Mouse (Mus musculus) mesoderm, embryonic 11.5 days (tissue): ENCODE data around the gene Spred1.

ENCODE experiments used
- DNase-seq: peaks from one replicate; pipeline ENCODE4 v3.0.0-alpha.2; 2012; ENCODE audit warnings: low read depth, low spot score

The Spred1 gene

DNA sequence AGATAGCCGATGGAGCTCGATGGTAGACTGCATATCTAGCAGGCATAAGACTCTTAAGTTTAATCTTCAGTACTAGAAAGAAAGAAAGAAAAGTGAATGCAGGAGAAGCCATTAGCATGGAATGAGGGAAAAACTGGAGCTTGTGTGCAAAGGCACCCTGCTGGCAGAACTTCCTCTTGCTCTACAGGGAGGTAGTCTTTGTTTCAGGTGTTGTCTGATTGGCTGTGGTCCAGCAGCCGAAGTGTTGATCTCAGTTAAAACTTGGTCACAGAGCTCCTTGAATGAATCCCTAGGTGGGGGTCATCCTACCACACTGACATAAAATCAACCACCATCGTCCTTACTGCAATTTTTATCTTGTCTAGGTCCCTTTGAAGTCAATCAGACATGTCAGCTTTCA lies 55.8 kb downstream of the Spred1 start:
- no peak for DNase-seq

GRCm38 (mm10) chr2:117180250-117180885 lies 59.2 kb downstream of the Spred1 start:
- peak; percentile 87 for DNase-seq

- no peak for DNase-seq
Observed at GRCm38 (mm10) chr2:117185587-117185986, 64.4 kb downstream of the Spred1 start.

- DNase-seq, result no peak
Observed at GRCm38 (mm10) chr2:117190915-117191314, 69.7 kb downstream of the Spred1 start.

DNA sequence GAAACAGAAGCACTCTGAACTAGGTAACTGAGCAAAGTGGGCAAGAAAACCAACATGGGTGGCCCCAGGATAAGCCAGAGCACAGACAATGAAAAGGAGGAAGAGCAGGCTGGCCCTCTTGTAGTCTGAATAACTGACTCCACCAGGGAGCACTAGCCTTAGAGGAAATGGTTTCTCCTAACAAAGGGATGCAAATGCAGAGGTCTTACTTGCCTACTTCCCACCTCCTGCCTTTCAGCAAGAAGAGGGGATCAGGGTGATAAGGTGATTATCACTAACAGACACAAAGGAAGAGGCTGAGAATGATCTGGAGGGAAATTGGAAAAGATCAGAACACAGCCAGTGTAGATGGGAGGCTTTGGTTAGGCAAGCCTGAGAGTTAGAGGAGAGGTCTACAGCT lies 73.1 kb downstream of the Spred1 start:
- no peak for DNase-seq

GRCm38 (mm10) chr2:117195151-117195550 lies 74.0 kb downstream of the Spred1 start:
- no peak for DNase-seq

DNA sequence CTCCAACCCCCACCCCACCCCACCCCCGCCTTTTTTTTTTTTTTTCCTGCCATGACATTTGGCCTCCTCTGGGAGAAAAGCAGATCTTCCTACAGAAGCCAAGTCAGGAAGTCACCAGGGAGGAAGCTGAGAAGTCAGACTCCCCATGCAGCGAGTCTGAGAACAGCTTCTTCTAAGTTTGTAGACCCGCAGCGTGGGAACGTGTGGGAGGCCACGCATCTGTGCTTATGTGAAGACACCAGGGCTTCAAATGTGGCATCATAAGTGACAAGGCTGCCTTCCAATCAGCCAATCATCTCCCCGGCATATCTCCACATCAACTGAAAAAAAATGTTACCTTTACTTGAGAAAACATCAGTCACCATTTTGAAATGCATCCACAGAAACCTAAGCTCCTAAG lies 74.4 kb downstream of the Spred1 start:
- no peak for DNase-seq

DNA sequence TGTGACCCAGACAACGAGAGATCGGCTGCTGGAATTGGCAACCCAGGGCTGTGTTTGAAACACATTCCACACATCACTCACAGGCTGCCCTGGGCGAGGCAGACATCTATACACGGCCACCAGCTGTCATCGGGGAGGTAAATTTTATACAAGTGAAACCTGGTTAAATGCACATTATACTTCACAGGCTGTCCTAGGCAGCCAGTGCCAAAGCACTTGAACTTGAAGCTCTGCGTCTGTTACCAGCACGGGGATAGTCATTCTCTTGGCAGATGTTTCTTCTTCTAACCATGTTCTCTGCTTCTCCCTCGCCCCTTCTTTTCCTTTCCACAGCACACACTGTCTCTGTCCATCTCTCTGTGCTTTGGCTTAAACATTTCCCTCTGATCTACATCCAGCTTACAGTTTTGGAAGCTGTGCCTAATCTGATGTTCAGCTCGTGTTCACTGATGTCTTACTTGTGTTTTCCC lies 79.7 kb downstream of the Spred1 start:
- peak; percentile 34 for DNase-seq

DNA sequence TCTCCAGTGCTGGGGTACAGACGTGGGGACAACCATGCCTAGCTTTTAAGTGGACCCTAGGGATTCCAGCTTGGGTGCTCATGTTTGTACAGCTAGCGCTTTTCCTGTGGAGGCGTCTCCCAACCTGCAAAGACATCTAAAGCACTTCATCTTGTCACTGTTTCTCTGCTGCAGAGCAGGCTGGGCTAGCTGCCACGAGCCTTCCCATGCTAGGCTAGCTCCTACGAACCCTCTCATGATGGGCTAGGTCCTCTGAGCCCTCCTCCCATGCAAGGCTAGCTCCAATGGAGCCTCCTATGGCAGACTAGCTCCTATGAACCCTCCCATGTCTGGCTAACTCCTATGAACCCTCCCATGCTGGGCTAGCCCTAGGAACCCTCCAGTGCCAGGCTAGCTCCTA lies 82.2 kb downstream of the Spred1 start:
- no peak for DNase-seq

GRCm38 (mm10) chr2:117204534-117204933 lies 83.4 kb downstream of the Spred1 start:
- DNase-seq, result no peak

DNA sequence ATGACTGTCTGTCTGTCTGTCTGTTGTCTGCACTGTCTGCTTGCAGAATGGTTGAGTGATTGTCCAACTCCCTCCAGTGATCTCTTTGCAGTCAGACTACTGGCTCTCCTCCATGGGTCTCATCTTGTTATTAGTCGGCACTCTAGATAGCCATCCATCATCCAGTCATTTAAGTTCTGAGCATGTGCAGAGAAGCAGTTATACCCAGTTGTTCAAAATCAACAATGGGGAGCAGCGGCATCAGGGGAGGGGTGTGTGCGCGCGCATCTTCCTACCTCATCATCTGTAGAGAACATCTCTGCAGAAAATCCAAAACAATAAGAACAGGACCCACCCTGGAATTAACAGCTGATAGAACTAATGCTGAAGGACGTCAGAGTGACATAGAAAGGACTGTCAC lies 83.9 kb downstream of the Spred1 start:
- no peak for DNase-seq

GRCm38 (mm10) chr2:117210416-117211085 lies 89.4 kb downstream of the Spred1 start:
- DNase-seq, result peak; percentile 88

- no peak for DNase-seq
Observed at GRCm38 (mm10) chr2:117216152-117216551, 95.0 kb downstream of the Spred1 start.

DNA sequence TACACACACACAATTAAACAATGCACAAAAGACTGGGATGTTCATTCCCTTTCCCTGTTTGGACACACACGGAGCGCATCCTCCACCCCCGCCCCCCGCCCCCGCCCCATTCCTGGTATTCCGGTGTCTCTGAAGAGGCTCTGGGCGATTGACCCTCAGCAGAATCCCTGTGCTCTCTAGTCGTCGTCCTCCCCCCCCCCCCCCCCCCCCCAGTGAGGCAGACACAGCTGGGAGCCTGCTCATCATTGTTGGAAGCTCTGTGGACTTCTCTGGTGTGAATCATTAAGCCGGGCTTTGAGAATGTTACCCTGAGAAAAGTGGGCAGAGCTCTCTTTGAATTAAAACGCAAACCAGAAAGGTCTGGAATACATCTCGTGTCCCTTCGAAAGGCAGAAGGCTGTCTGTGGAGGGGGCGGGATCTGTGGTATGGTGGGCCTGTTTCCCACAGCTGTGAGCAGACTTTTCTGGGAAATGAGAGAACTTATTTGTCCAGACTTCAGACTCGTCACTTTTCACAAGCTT lies 96.6 kb downstream of the Spred1 start:
- DNase-seq, result peak; percentile 34

DNA sequence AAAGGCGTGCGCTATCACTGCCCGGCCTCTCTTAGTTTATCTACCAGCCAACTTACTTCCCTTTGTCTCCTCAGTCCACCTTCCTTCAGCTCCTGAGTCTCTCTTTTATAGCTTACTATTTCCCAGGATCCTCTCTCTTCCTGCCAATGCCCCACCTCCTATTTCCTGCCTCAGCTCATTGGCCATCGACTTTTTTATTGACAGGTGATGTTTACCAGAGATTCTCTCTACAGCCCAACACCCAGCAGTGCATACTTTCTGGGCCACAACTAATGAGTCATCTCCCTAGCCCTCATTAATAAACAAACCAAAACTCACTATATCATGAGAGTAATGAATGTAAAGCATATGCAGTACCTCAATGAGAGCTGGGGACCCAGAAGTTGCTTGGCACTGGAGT lies 98.4 kb downstream of the Spred1 start:
- DNase-seq, result no peak

- no peak for DNase-seq
Observed at GRCm38 (mm10) chr2:117222651-117223050, 101.5 kb downstream of the Spred1 start.

DNA sequence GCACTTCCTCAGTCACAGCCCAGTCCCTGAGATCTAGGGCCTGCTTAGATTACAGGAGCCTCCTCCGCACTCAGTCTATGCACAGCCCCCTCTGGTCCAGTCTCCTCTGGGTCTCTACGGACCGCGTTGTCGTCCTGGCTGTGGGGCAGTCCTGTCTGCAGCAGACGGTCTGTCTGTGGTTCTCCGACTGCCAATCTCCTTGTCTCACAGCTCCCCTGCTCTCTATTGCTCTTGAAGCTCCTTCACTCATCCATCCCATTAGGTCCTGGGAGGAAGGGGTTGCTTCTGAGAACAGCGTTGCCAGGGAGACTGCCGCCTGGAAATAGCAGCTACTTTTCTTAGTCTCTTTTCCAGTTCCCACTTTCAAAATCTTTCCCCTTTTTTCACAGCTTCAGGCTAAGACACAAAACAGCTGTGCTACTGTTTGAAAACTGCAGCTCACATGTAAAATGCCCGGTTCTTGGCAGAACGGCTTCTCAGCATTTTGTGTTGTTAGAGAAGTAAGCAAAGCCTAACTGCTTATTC lies 107.5 kb downstream of the Spred1 start:
- no peak for DNase-seq

GRCm38 (mm10) chr2:117230261-117230660 lies 109.1 kb downstream of the Spred1 start:
- DNase-seq, result no peak

DNA sequence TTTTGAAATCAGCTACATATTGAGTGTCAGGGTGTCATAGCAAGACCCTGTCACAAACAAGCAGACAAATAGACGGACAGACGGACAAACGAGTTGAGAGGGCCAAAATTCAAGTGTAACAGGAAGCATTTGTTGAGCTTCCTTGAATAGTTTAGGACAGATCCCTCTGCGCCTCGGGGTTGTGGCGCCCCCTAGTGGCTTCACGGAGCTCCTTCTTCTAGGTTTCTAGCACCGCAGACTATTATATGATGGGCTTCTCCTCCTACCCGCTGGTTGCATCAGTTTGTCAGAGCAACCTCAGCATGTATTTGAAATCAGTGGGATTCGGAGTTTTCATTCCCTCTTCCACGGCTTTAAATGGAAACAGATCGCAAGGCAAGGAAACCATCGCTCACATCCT lies 110.1 kb downstream of the Spred1 start:
- peak; percentile 89 for DNase-seq
